Mouse (Mus musculus) stomach, embryonic 16.5 days (tissue): ENCODE data around the gene Olfr221. TPM values are rescaled to one million over a fixed set of nuclear protein-coding genes. Genes with fewer than 3 reads are reported as not detected.
A peak's percentile ranks its signal among the peaks of the same experiment; 100 is the strongest.

ENCODE experiments used
- ATAC-seq: fragments of 200-750 bp; cut with Nextera tagmentation; 2 replicates; pipeline ENCODE4 v1.8.0; 2017; ENCODE audit warnings: moderate number of reproducible peaks, moderate TSS enrichment; ENCODE audit not compliant: insufficient read depth, low FRiP score
- H3K27ac ChIP-seq: fragments of 300-500 bp; sonication (generic); 2 replicates; pipeline ENCODE4 v1.5.1; 2014; ENCODE audit warnings: low read length
- H3K27me3 ChIP-seq: fragments of 300-500 bp; sonication (generic); 2 replicates; pipeline ENCODE4 v1.6.1; 2014; ENCODE audit warnings: low read length, control low read depth, mixed read lengths; ENCODE audit not compliant: control insufficient read depth, insufficient read depth
- H3K36me3 ChIP-seq: fragments of 300-500 bp; sonication (generic); 2 replicates; pipeline ENCODE4 v1.6.1; 2014; ENCODE audit warnings: low read length; ENCODE audit not compliant: control insufficient read depth, insufficient read depth
- H3K4me1 ChIP-seq: fragments of 300-500 bp; sonication (generic); 2 replicates; pipeline ENCODE4 v1.6.1; 2014; ENCODE audit warnings: low read length, control low read depth, mixed read lengths; ENCODE audit not compliant: control insufficient read depth, insufficient read depth
- H3K4me2 ChIP-seq: fragments of 300-500 bp; sonication (generic); 2 replicates; pipeline ENCODE4 v1.6.1; 2014; ENCODE audit warnings: low read depth, low read length, mixed read lengths
- H3K4me3 ChIP-seq: fragments of 300-500 bp; sonication (generic); replicated peaks from 2 replicates; pipeline ENCODE4 v1.5.1; 2014; ENCODE audit warnings: mild to moderate bottlenecking, low read length
- H3K9ac ChIP-seq: fragments of 300-500 bp; sonication (generic); 2 replicates; pipeline ENCODE4 v1.6.1; 2014; ENCODE audit warnings: low read length
- H3K9me3 ChIP-seq: fragments of 300-500 bp; sonication (generic); replicated peaks from 2 replicates; pipeline ENCODE4 v1.6.1; 2016; ENCODE audit warnings: low read length, control low read depth; ENCODE audit not compliant: control insufficient read depth
- WGBS: fragments of 180-500 bp; shearing (Covaris S2); extraction: QIAGEN DNeasy Blood & Tissue Kit; methylation state at CpG from one replicate; pipeline ENCODE4 v1.1.7; 2014; 5-methylcytosine and 5-hydroxymethylcytosine counted together
- polyA plus RNA-seq: library from polyadenylated mRNA; unstranded; fragments of >200 nt; fragmentation: Nextera tagmentation; extraction: Ambion mirVana; gene quantifications from 2 replicates; pipeline ENCODE4 v1.2.1, GENCODE M21; 2015

The Olfr221 gene
- polyA plus RNA-seq, 1 experiment from 2014 or later: not detected

DNA sequence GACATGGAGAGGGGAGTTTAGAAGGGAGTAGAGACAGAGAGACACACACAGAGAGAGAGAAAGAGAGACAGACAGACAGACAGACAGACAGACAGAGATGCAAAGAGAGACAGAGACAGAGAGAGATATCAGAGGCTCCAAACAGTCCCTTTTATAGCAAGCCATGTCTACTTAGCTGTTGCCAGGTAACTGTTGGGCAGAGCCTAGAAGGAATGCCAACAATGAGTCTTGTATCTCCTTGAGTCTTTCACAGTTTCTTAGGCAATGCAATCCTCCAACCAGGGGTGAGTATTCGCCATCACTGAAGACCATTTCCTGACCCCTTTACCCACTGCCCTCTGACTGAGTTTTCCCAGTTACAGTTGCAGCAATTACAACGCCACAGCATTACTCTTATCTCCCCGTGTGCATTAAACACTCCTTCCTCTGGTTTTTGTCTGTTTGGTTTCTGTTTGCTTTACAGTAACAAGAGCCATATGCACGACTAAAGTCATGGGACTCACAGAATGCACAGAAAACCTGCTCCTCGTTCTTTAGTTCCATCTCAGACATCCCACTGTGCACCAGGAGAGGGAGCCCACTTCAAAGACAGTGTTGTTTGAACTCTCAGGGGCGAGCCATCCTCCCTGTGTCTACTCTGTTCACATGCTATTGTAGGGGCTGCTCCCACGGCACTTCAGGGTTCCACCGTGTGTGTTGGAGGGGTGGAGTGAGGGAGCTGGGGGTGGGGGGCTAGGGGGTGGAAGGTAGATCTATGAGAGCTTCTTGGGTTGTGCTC, 2.8 kb upstream of the Olfr221 start:
- Histone ChIP-seq H3K9ac (peak overlapping the region; percentile 18; the same call in 1 of the 2 replicates), H3K36me3 (no peaks in the 10 kb centered on the region), H3K27me3 (no peaks in the 10 kb centered on the region), H3K27ac (no peak overlapping the region), H3K9me3 (no peaks in the 10 kb centered on the region), H3K4me3 (no peak overlapping the region), H3K4me1 (0 out of 2 replicates have a peak, but pooled peaks cover 3% of the 10 kb centered on the region), H3K4me2 (no peak overlapping the region)
- ATAC-seq: peak; percentile 73
- WGBS: 6% methylated on average over 8 of the region's 8 CpGs

- Histone ChIP-seq H3K27ac (no peak overlapping the region), H3K9me3 (no peaks in the 10 kb centered on the region), H3K27me3 (no peaks in the 10 kb centered on the region), H3K36me3 (no peaks in the 10 kb centered on the region), H3K4me1 (0 out of 2 replicates have a peak, but pooled peaks cover 3% of the 10 kb centered on the region), H3K4me3 (no peak overlapping the region), H3K4me2 (no peak overlapping the region), H3K9ac (no peak overlapping the region)
- 61% methylated on average over 6 of the region's 6 CpGs for WGBS
- ATAC-seq: no peak
These were observed 1.2 kb upstream of the Olfr221 start for GRCm38 (mm10) chr14:52043446-52043845.

DNA sequence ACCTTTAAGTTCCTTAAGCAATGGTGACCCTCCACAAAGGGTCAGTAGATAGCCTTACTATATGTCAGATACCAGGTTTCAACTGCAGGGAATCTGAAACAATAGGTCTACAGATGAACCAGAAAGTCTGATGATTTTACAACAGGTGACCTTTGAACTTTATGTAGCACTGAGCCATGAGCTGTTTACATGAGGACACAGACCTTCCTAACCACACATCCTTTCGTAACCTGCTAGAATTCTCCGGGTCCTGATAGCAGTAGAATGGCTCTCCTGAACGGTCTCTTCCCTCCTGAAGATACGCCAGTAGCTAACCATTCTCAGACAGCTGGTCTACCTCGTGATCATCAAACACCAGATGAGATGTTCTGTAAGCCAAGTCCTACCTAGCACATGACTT, 2.9 kb downstream of the Olfr221 start:
- no peak for ATAC-seq
- 83% methylated on average over 5 of the region's 5 CpGs for WGBS
- H3K27ac ChIP-seq: no peak overlapping the region

GRCm38 (mm10) chr14:52035926-52036325, 6.3 kb downstream of the Olfr221 start:
- H3K4me3 ChIP-seq: no peak overlapping the region
- H3K27ac ChIP-seq: no peak overlapping the region
- H3K27me3 ChIP-seq: no peaks in the 10 kb centered on the region
- no peaks in the 10 kb centered on the region for H3K36me3 ChIP-seq
- H3K4me1 ChIP-seq: no peaks in the 10 kb centered on the region
- no peaks in the 10 kb centered on the region for H3K9me3 ChIP-seq
- no peak overlapping the region for H3K4me2 ChIP-seq
- H3K9ac ChIP-seq: no peak overlapping the region
- no peak for ATAC-seq
- 76% methylated on average over 6 of the region's 6 CpGs for WGBS

More for the DNA sequence above, 2.9 kb downstream of the Olfr221 start:
- H3K27me3 ChIP-seq: no peaks in the 10 kb centered on the region
- no peaks in the 10 kb centered on the region for H3K4me1 ChIP-seq
- H3K9ac ChIP-seq: no peak overlapping the region
- no peak overlapping the region for H3K4me3 ChIP-seq
- H3K36me3 ChIP-seq: no peaks in the 10 kb centered on the region
- H3K9me3 ChIP-seq: no peaks in the 10 kb centered on the region
- H3K4me2 ChIP-seq: no peak overlapping the region

GRCm38 (mm10) chr14:52026342-52026741, 15.9 kb downstream of the Olfr221 start:
- Histone ChIP-seq H3K9ac (no peak overlapping the region), H3K4me2 (no peak overlapping the region), H3K4me1 (peaks cover 12% of the 10 kb centered on the region), H3K36me3 (no peaks in the 10 kb centered on the region), H3K27me3 (no peaks in the 10 kb centered on the region), H3K9me3 (no peaks in the 10 kb centered on the region), H3K27ac (no peak overlapping the region), H3K4me3 (no peak overlapping the region)
- 73% methylated on average over 4 of the region's 4 CpGs for WGBS
- no peak for ATAC-seq

DNA sequence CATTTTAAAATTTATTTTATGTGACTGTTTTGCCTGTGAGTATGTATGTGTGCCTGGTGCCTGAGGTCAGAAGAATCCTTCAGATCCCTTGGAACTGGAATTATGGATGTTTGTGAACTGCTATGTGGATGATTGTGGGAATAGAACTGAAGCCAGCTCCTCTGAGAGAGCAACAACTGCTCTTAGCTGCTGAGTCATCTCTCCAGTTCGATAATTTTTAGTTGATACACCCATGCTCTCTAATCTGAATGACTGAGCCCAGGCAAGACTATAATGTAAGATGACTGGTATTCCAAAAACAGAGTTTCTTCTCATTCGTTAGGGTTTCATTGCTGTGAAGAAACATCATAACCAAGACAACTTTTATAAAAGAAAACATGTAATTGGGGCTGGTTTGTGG, 18.1 kb downstream of the Olfr221 start:
- H3K4me1 ChIP-seq: peaks cover 16% of the 10 kb centered on the region
- no peak overlapping the region for H3K4me2 ChIP-seq
- no peak overlapping the region for H3K27ac ChIP-seq
- no peaks in the 10 kb centered on the region for H3K36me3 ChIP-seq
- ATAC-seq: no peak
- WGBS: 87% methylated on average over 2 of the region's 2 CpGs
- H3K27me3 ChIP-seq: no peaks in the 10 kb centered on the region
- H3K9me3 ChIP-seq: no peaks in the 10 kb centered on the region
- H3K4me3 ChIP-seq: no peak overlapping the region
- H3K9ac ChIP-seq: no peak overlapping the region

GRCm38 (mm10) chr14:52022709-52023459, 19.4 kb downstream of the Olfr221 start:
- 4% methylated on average over 23 of the region's 23 CpGs for WGBS
- Histone ChIP-seq H3K9me3 (no peaks in the 10 kb centered on the region), H3K9ac (peak overlapping the region; percentile 43), H3K27ac (peak overlapping the region; percentile 77), H3K27me3 (no peaks in the 10 kb centered on the region), H3K36me3 (no peaks in the 10 kb centered on the region), H3K4me2 (peak overlapping the region; percentile 61), H3K4me3 (peak overlapping the region; percentile 30), H3K4me1 (peaks cover 24% of the 10 kb centered on the region)
- ATAC-seq: peak; percentile 32

DNA sequence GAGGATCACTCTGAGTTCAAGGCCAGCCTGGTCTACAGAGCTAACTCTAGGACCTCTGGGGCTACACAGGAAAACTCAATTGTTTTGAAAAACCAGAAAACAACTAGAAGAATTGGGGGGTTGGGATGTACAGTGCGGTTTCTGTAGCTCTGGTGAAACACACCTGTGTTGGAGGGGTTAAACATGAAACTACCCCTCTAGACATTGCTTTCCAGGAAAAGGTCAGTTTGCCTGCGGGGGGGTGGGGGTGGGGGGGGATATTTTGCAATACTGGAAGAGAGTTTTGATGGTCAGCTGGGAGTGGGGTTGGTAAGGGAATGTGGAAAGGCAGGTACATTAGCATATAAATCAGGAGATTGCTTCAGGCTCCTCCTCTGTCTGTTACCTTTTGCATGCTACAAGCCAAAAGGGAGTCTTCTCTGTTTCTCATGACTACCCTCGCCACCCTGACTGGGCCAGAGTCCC, 20.0 kb downstream of the Olfr221 start:
- Histone ChIP-seq H3K4me3 (peak overlapping the region; percentile 30; the same call in 1 of the 2 replicates), H3K27me3 (no peaks in the 10 kb centered on the region), H3K9me3 (no peaks in the 10 kb centered on the region), H3K27ac (peak overlapping the region; percentile 77), H3K9ac (peak overlapping the region; percentile 43), H3K4me2 (peak overlapping the region; percentile 61), H3K36me3 (no peaks in the 10 kb centered on the region), H3K4me1 (peaks cover 24% of the 10 kb centered on the region)
- ATAC-seq: no peak
- WGBS: 65% methylated on average over 3 of the region's 3 CpGs
